Comparison of ENCODE assay signal across 8 mouse cellular contexts in the genomic region with DNA sequence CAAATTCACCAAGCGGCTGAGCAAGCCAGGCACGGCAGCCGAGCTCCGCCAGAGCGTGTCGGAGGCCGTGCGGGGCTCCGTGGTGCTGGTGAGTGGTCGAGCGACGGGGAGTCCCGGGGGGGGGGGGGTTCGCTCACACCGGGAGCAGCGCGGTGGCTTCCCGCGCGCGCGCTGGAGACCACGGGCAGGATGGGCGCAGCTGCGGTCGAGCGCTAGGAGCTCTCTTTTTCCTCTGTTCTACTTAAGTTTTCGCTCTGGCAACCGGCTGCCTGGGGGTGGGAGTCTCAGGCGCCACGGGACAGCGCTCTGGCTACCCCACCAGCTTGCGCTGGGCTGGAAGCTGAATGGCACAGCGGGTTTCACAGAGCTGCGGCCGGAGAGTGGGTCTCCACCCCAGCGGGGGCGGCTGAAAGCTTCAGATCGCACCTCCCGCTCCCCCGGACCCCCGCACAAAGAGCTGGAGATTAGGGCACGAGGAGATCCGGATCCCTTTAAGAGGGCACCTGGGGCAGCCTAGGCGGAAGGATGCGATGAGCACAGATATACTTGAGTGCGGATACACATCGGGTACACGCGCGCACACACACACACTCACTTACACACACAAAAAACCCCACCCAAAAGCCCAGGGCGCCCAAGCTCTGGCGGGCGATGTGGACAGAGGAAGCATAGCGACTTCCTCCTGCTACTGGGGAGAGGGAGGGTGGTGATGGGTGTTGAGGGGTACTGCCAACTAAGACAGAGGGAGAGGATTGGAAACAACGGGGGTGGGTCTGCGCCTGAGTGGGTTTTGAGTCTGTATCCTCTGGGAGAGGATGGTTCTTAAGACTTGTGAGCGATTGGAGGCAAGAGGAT. TPM values are rescaled to one million over a fixed set of nuclear protein-coding genes. Genes with fewer than 3 reads are reported as not detected.
DNase-seq lines count a peak whose midpoint lies in the region; ATAC-seq and TF ChIP-seq lines count a peak whose summit lies in the region.

No protein-coding gene starts in this region.

- peak; percentile 58; the same call in 1 of the 2 replicates for ATAC-seq in kidney, postnatal 0 days (replicated peaks; ENCODE audit: low FRiP score, low read depth)
- ATAC-seq in neural tube, embryonic 12.5 days (ENCODE audit: low FRiP score, low read depth), result peak; percentile 68

- intact Hi-C loops in heart, adult 2 months (cut with DNase I), result no loop called here

- peak overlapping the region; percentile 51 for H3K27ac ChIP-seq in heart, adult 2 months
- H3K27ac ChIP-seq in kidney, postnatal 0 days, result peak overlapping the region; percentile 31; the same call in 1 of the 2 replicates
- peak overlapping the region; percentile 53 for H3K27ac ChIP-seq in neural tube, embryonic 12.5 days

- DNase-seq in urinary bladder, postnatal 25 days (ENCODE audit: low spot score), result peak; percentile 5
- no peak for DNase-seq in urinary bladder, postnatal 4 days (ENCODE audit: low spot score in 2 of 2)
- peak; percentile 33 to 36 for DNase-seq in cerebellum, postnatal 25 days
- DNase-seq in heart, adult 2 months, result peak; percentile 46 to 50
- DNase-seq in kidney, postnatal 0 days (ENCODE audit: low spot score), result peak; percentile 21
- peak; percentile 13 to 21 for DNase-seq in lung, adult 18-20 months
- DNase-seq in thymus, adult 18-20 months, result peak; percentile 27 to 56

- no peaks in the 10 kb centered on the region; the same call in 1 of the 2 replicates for H3K27me3 ChIP-seq in heart, adult 2 months (ENCODE audit: control insufficient read depth, insufficient read depth, low read length)
- H3K27me3 ChIP-seq in kidney, postnatal 0 days (ENCODE audit: insufficient read depth, low read length), result no peaks in the 10 kb centered on the region
- H3K27me3 ChIP-seq in neural tube, embryonic 12.5 days (replicated peaks), result no peaks in the 10 kb centered on the region

- TF ChIP-seq CTCF in heart, adult 2 months (IDR thresholded peaks at IDR 0.05), result no peak
- no peak for TF ChIP-seq CTCF in kidney, postnatal 0 days (IDR thresholded peaks at IDR 0.05; ENCODE audit: low read depth)

- no peak for TF ChIP-seq POLR2A in heart, adult 2 months (IDR thresholded peaks at IDR 0.05; ENCODE audit: insufficient read depth, low read depth, low read length)

- peak overlapping the region; percentile 69 for H3K4me2 ChIP-seq in kidney, postnatal 0 days (ENCODE audit: low read length)
- H3K4me2 ChIP-seq in neural tube, embryonic 12.5 days (replicated peaks), result peak overlapping the region; percentile 60

- no peaks in the 10 kb centered on the region for H3K79me2 ChIP-seq in heart, adult 2 months (replicated peaks; ENCODE audit: control insufficient read depth, insufficient read depth, low read length)

- H3K4me3 ChIP-seq in heart, adult 2 months, result peak overlapping the region; percentile 58
- peak overlapping the region; percentile 50 for H3K4me3 ChIP-seq in kidney, postnatal 0 days (replicated peaks; ENCODE audit: low read depth, low read length)
- H3K4me3 ChIP-seq in neural tube, embryonic 12.5 days, result peak overlapping the region; percentile 53

- no peaks in the 10 kb centered on the region for H3K9me3 ChIP-seq in kidney, postnatal 0 days (replicated peaks; ENCODE audit: low read length)
- no peaks in the 10 kb centered on the region for H3K9me3 ChIP-seq in neural tube, embryonic 12.5 days

- 12% methylated on average over 38 of the region's 58 CpGs for WGBS in heart, adult 2 months
- WGBS in kidney, postnatal 0 days, result 22% methylated on average over 37 of the region's 58 CpGs
- WGBS in neural tube, embryonic 12.5 days, result 16% methylated on average over 48 of the region's 58 CpGs

- no peaks in the 10 kb centered on the region for H3K36me3 ChIP-seq in heart, adult 2 months (ENCODE audit: control insufficient read depth, insufficient read depth, low read length)
- H3K36me3 ChIP-seq in kidney, postnatal 0 days (ENCODE audit: insufficient read depth, low read length), result no peaks in the 10 kb centered on the region
- no peaks in the 10 kb centered on the region for H3K36me3 ChIP-seq in neural tube, embryonic 12.5 days

- H3K4me1 ChIP-seq in heart, adult 2 months (ENCODE audit: control insufficient read depth, insufficient read depth, low read length), result no peaks in the 10 kb centered on the region
- no peaks in the 10 kb centered on the region for H3K4me1 ChIP-seq in kidney, postnatal 0 days (replicated peaks; ENCODE audit: insufficient read depth, low read length)
- no peaks in the 10 kb centered on the region for H3K4me1 ChIP-seq in neural tube, embryonic 12.5 days

- peak overlapping the region; percentile 90 for H3K9ac ChIP-seq in heart, adult 2 months (ENCODE audit: low read depth, low read length)
- H3K9ac ChIP-seq in kidney, postnatal 0 days (ENCODE audit: low read depth, low read length), result peak overlapping the region; percentile 62
- peak overlapping the region; percentile 66 for H3K9ac ChIP-seq in neural tube, embryonic 12.5 days

- TF ChIP-seq EP300 in heart, adult 2 months (IDR thresholded peaks at IDR 0.05; ENCODE audit: insufficient read depth, low read depth, low read length), result no peak

RNA-seq across cellular contexts. Expression of gene Dock11, which starts 0.5 kb away (rescaled TPM):
- total RNA-seq in heart, adult 2 months (2021), result 1 to 10 TPM; 3.7 to 4.6 TPM
- 0.90 and 1.7 TPM in 2 replicates for polyA plus RNA-seq in heart, adult 2 months (2012; rRNA removed)
- 5.4 and 5.5 TPM in 2 replicates for polyA plus RNA-seq in kidney, postnatal 0 days (2015; fragmentation: Nextera tagmentation; extraction: Ambion mirVana)
- 18.5 and 21.8 TPM in 2 replicates for polyA plus RNA-seq in neural tube, embryonic 12.5 days (2016; fragmentation: Nextera tagmentation; extraction: Ambion mirVana)

Comparison
In these comparisons a context has a peak if more than half of its experiments do, and no peak if none do; other contexts are left out.
1. DNase-seq: peak in urinary bladder, postnatal 25 days (single experiment), cerebellum, postnatal 25 days (2 of 2), heart, adult 2 months (2 of 2), kidney, postnatal 0 days (single experiment), lung, adult 18-20 months (2 of 2) and thymus, adult 18-20 months (2 of 2); none in urinary bladder, postnatal 4 days (0 of 2).
2. Peak in every context shown above with its lines, with median percentiles within 50 percentile points of each other: H3K27ac ChIP-seq, H3K4me3 ChIP-seq and H3K9ac ChIP-seq.